Mouse (Mus musculus) spleen, adult 2 months (tissue): ENCODE data around the gene Stap1.

Experiments
- CTCF ChIP-seq: fragments of 200-500 bp; IDR thresholded peaks from 2 replicates; pipeline ENCODE4 v1.5.1; 2011; ENCODE audit warnings: mild to moderate bottlenecking, inconsistent platforms; ENCODE audit not compliant: insufficient read depth, insufficient read length, insufficient replicate concordance; ENCODE audit errors: extremely low read depth
- POLR2A ChIP-seq: fragments of 200-500 bp; IDR thresholded peaks from 2 replicates; pipeline ENCODE4 v1.6.1; 2011; ENCODE audit warnings: low read depth, low read length, inconsistent platforms

DNA sequence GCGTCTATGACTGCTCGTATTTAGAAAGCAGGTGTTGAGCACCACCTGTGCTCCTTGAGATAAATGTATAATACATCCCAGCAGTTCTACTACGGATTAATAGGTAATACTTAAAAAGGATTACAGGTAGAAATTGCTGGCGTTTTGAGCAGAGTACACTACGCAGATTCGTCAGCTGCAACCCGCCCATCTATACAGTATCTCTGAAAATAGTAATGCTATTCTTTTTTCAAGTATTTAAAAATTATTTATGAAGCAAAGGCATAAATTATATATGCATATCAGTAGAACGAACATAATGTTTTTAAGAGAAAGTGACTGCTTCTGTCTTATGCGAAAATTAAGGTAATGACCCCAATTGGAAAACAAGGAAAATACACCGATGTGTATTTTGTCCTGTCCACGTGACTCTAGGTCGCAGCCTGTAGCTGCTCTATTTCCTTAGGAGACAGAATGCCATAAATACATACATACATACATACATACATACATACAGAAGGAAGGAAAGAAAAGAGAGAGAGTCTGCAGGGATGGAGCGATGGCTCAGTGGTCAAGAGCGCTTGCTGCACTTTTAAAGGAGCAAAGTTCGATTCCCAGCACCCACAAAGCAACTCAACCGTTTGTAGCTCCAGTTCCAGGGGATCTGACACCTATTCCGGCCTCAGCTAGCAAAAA lies 5.5 kb upstream of the Stap1 start:
- TF ChIP-seq CTCF (no peak), POLR2A (no peak)
